1 mouse cellular context compared by ENCODE assay signal in genomic region chr11:119258216-119258571, GRCm38 (mm10).
TF ChIP-seq lines count a peak whose summit lies in the region.

No protein-coding gene starts in this region.

TF ChIP-seq in MEL, 35 proteins besides CTCF, POLR2A, EP300 and RAD21:
- TF ChIP-seq KAT2A (conservative IDR thresholded peaks at IDR 0.05; ENCODE audit: low read depth, low read length): no peak
- peak; percentile 31; the same call in 1 of the 2 replicates for TF ChIP-seq TBP (IDR thresholded peaks at IDR 0.05; ENCODE audit: low read depth, low read length)
- TF ChIP-seq ZC3H11A (IDR thresholded peaks at IDR 0.05; ENCODE audit: low read depth, low read length): no peak
- no peak for TF ChIP-seq UBTF (IDR thresholded peaks at IDR 0.05; ENCODE audit: borderline replicate concordance, insufficient read depth, low read depth, low read length)
- no peak for TF ChIP-seq ZNF384 (IDR thresholded peaks at IDR 0.05; ENCODE audit: low read depth, low read length)
- TF ChIP-seq HCFC1 (IDR thresholded peaks at IDR 0.05; ENCODE audit: low read depth, low read length): no peak
- TF ChIP-seq POLR2AphosphoS2 (IDR thresholded peaks at IDR 0.05; ENCODE audit: low read length): no peak
- no peak for TF ChIP-seq TAL1 (IDR thresholded peaks at IDR 0.05; ENCODE audit: low read length)
- TF ChIP-seq USF2 (IDR thresholded peaks at IDR 0.05; ENCODE audit: borderline replicate concordance in 1 of 2, insufficient read depth in 1 of 2, low read depth in 1 of 2, low read length in 2 of 2): no peak
- TF ChIP-seq JUND (IDR thresholded peaks at IDR 0.05; ENCODE audit: low read depth, low read length): no peak
- TF ChIP-seq ZKSCAN1 (IDR thresholded peaks at IDR 0.05; ENCODE audit: low read depth, low read length): no peak
- TF ChIP-seq ETS1 (IDR thresholded peaks at IDR 0.05; ENCODE audit: low read depth, low read length): no peak
- TF ChIP-seq NRF1 (IDR thresholded peaks at IDR 0.05; ENCODE audit: insufficient read depth, low read depth, low read length, poor library complexity, severe bottlenecking): no peak
- 0 out of 2 replicates have a peak, but pooled peaks have one; percentile 39 for TF ChIP-seq CHD1 (IDR thresholded peaks at IDR 0.05; ENCODE audit: low read depth, low read length)
- TF ChIP-seq MYB (IDR thresholded peaks at IDR 0.05; ENCODE audit: low read depth, low read length): no peak
- no peak for TF ChIP-seq MAFK (IDR thresholded peaks at IDR 0.05; ENCODE audit: borderline replicate concordance, low read depth, low read length)
- no peak for TF ChIP-seq ZMIZ1 (IDR thresholded peaks at IDR 0.05; ENCODE audit: low read depth, low read length)
- no peak for TF ChIP-seq GATA1 (IDR thresholded peaks at IDR 0.05; ENCODE audit: low read depth, low read length)
- 0 out of 2 replicates have a peak, but pooled peaks have one; percentile 6 for TF ChIP-seq ELF1 (IDR thresholded peaks at IDR 0.05; ENCODE audit: low read depth, low read length)
- TF ChIP-seq SMC3 (IDR thresholded peaks at IDR 0.05; ENCODE audit: low read depth, low read length): no peak
- TF ChIP-seq RCOR1 (IDR thresholded peaks at IDR 0.05; ENCODE audit: low read depth, low read length): no peak
- no peak for TF ChIP-seq MEF2A (IDR thresholded peaks at IDR 0.05; ENCODE audit: extremely low read depth, insufficient replicate concordance, low read depth, low read length, poor library complexity, severe bottlenecking)
- no peak for TF ChIP-seq CHD2 (IDR thresholded peaks at IDR 0.05; ENCODE audit: low read length)
- TF ChIP-seq MXI1 (IDR thresholded peaks at IDR 0.05; ENCODE audit: low read depth, low read length): no peak; the same call in 1 of the 2 replicates
- TF ChIP-seq USF1 (IDR thresholded peaks at IDR 0.05; ENCODE audit: low read depth, low read length): no peak
- no peak for TF ChIP-seq MAX (IDR thresholded peaks at IDR 0.05; ENCODE audit: low read length)
